Mouse (Mus musculus): ENCODE measurements around the gene Cdca4. TPM values are rescaled to one million over a fixed set of nuclear protein-coding genes. Genes with fewer than 3 reads are reported as not detected.
A peak's percentile ranks its signal among the peaks of the same experiment; 100 is the strongest.
"Not testable (repeated sequence)": the region's sequence is repeated elsewhere in the genome, so short reads cannot be mapped to it uniquely, and the experiment has no call there.

Gene Cdca4
- polyA plus RNA-seq, 1 experiment from 2014 or later = 82.7 TPM

DNA sequence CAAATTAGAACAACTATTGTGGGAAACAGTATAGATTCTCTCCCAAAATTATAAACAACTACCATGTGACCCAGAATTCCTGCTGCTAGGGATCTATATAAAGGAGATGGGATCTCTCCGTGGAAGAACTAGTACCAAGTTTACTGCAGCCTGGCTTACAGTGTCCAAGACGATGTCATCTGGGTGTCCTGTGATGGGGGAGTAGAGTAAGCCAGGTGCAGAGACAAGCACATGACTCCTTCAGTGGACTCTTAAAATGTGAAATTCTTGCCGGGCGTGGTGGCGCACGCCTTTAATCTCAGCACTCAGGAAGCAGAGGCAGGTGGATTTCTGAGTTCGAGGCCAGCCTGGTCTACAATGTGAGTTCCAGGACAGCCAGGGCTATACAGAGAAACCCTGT, 12.4 kb downstream of the Cdca4 start:
- H3K36me3 ChIP-seq = peaks cover 91% of the 10 kb centered on the region
- ATAC-seq; H3K4me1 ChIP-seq (replicated peaks); H3K4me3 ChIP-seq (replicated peaks); H3K4me2 ChIP-seq (replicated peaks); H3K27ac ChIP-seq; H3K27me3 ChIP-seq; H3K9me3 ChIP-seq; H3K9ac ChIP-seq (replicated peaks): not testable (repeated sequence)
- 84% methylated on average over 7 of the region's 7 CpGs for WGBS

DNA sequence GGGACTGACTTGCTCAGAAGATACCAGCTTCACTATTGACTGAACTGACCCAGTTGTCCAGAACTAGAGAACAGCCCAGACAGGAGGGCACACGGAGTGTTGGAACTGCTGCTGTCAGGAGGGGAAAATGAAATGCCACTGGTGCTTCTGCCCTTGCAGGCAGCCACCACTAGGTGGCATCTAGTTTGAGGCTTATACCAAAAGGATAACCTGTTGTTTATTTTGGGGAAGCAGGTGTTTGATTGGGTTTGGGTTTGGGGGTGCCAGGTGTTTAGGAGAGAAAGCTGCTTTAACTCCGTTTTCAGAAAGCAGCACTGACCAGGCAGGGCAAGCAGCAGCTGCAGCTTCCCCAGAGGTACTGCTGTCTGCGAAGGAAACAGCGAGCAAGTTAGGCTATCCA, 12.9 kb downstream of the Cdca4 start:
- Histone ChIP-seq H3K27me3 (no peaks in the 10 kb centered on the region), H3K4me3 (replicated peaks) (no peak overlapping the region), H3K9ac (replicated peaks) (no peak overlapping the region), H3K9me3 (no peaks in the 10 kb centered on the region), H3K4me2 (replicated peaks) (no peak overlapping the region), H3K4me1 (replicated peaks) (peaks cover 2% of the 10 kb centered on the region; the same call in 1 of the 2 replicates), H3K36me3 (peaks cover 91% of the 10 kb centered on the region), H3K27ac (no peak overlapping the region)
- 58% methylated on average over 4 of the region's 4 CpGs for WGBS
- ATAC-seq = no peak

GRCm38 (mm10) chr12:112814682-112815470, 14.3 kb downstream of the Cdca4 start:
- H3K36me3 ChIP-seq = peaks cover 78% of the 10 kb centered on the region
- peaks cover 7% of the 10 kb centered on the region for H3K4me1 ChIP-seq (replicated peaks)
- H3K27me3 ChIP-seq = no peaks in the 10 kb centered on the region
- no peak overlapping the region for H3K9ac ChIP-seq (replicated peaks)
- WGBS = 78% methylated on average over 14 of the region's 14 CpGs
- no peaks in the 10 kb centered on the region for H3K9me3 ChIP-seq
- H3K27ac ChIP-seq = no peak overlapping the region
- ATAC-seq = no peak
- no peak overlapping the region for H3K4me3 ChIP-seq (replicated peaks)
- H3K4me2 ChIP-seq (replicated peaks) = no peak overlapping the region

DNA sequence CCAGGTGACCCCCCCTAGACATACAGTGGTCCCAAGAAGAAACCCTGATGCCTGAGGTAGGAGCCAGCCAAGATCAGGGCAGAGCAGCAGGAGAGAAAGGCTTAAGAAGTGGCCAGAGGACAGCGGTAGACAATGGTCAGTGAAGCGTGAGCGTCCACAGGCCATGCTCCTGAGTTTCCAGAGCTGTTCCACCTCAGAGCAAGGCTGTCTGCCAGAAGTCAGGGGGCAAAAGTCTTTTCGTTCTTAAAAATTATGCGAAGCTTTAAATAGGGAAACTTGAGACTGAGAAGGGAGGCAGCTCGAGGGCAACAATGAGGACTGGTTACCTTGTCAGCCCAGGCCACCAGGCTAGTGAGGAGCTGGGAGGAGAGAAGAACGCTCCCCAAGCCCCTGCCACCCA, 15.9 kb downstream of the Cdca4 start:
- ATAC-seq = no peak
- Histone ChIP-seq H3K27me3 (no peaks in the 10 kb centered on the region), H3K4me2 (replicated peaks) (no peak overlapping the region), H3K4me3 (replicated peaks) (no peak overlapping the region), H3K9me3 (no peaks in the 10 kb centered on the region), H3K27ac (no peak overlapping the region), H3K9ac (replicated peaks) (no peak overlapping the region), H3K36me3 (peaks cover 63% of the 10 kb centered on the region), H3K4me1 (replicated peaks) (peaks cover 18% of the 10 kb centered on the region)
- 81% methylated on average over 7 of the region's 7 CpGs for WGBS

GRCm38 (mm10) chr12:112810092-112810885, 18.9 kb downstream of the Cdca4 start:
- Histone ChIP-seq H3K27ac (no peak overlapping the region), H3K4me3 (replicated peaks) (peak overlapping the region; percentile 69), H3K9ac (replicated peaks) (peak overlapping the region; percentile 83; the same call in 1 of the 2 replicates), H3K27me3 (peaks cover 10% of the 10 kb centered on the region), H3K9me3 (no peaks in the 10 kb centered on the region), H3K36me3 (peaks cover 40% of the 10 kb centered on the region), H3K4me2 (replicated peaks) (peak overlapping the region; percentile 97), H3K4me1 (replicated peaks) (peaks cover 23% of the 10 kb centered on the region)
- ATAC-seq = no peak
- 68% methylated on average over 19 of the region's 19 CpGs for WGBS

GRCm38 (mm10) chr12:112809641-112810040, 19.6 kb downstream of the Cdca4 start:
- H3K4me1 ChIP-seq (replicated peaks) = peaks cover 23% of the 10 kb centered on the region
- no peaks in the 10 kb centered on the region for H3K9me3 ChIP-seq
- H3K36me3 ChIP-seq = peaks cover 34% of the 10 kb centered on the region
- WGBS = 21% methylated on average over 8 of the region's 8 CpGs
- ATAC-seq = no peak
- peaks cover 11% of the 10 kb centered on the region for H3K27me3 ChIP-seq
- H3K9ac ChIP-seq (replicated peaks) = peak overlapping the region; percentile 83
- H3K4me2 ChIP-seq (replicated peaks) = peak overlapping the region; percentile 97
- H3K4me3 ChIP-seq (replicated peaks) = peak overlapping the region; percentile 69
- H3K27ac ChIP-seq = no peak overlapping the region

DNA sequence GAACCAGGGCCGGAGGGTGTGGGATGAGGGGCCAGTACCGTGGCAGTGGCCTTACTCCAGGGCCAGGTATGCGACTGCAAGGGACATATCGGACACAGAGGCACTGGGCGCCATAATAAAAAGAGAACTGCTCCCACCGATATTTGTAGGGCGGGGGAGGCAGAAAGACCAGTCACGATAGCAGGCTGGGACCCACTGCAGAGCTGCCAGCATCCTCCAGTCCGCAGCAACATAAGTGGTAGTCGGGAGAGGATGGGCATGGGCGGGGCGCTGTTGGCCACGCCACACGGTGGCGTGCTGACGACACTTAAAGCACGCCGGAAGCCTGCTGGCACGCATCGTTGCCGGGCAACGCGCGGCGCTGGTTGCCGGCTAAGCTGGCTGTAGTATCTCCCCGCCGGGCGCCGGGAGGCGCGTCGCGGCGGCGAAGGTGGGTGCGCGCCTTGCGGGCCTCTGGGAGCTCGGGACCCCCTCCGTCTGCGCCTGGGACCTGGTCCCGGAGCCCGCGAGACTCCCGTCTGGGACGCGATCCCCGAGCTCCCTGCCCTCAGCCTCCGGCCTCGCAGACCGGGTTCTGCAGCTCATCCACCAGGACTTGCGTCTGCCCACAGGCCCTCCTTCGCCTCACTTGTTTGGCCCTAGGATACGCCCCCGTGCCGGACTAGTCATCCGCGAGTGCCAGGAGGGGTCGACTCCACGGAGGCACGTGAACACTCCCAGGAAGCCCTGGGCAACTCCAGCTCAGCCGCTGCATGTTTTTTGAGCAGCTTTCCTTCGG, 20.4 kb downstream of the Cdca4 start, which contains the start of gene Clba1:
Gene Clba1, plus strand, starts transcription at position 351 of the 778 bp plus-strand sequence.
- Histone ChIP-seq H3K4me1 (replicated peaks) (peaks cover 23% of the 10 kb centered on the region), H3K4me3 (replicated peaks) (peak within 1 kb of the TSS; percentile 69), H3K36me3 (peaks cover 25% of the 10 kb centered on the region), H3K27ac (peak within 1 kb of the TSS; percentile 84), H3K9me3 (no peaks in the 10 kb centered on the region), H3K27me3 (peaks cover 17% of the 10 kb centered on the region), H3K4me2 (replicated peaks) (peak within 1 kb of the TSS; percentile 97), H3K9ac (replicated peaks) (peak within 1 kb of the TSS; percentile 83)
- WGBS = under 1% methylated on average over 64 of the region's 64 CpGs
- ATAC-seq = peak; percentile 95

DNA sequence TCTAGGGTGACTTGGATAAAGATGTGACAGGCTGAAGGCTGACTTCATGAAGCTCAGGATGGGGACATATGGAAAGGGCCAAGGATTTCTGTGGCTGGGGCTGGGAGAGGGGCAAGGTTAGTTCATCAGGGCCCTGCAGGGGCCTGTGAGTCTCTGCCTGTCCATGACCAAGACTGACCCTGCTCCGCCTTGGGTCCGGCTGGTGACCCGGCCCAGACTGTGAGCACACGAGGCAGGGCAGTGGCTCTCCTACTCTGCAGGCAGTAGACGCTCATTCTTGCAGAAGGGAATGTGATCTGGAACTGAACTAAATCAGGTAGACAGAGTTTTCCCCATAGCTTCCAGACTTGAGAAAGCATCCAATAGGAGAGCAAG, 21.0 kb downstream of the Cdca4 start:
- WGBS = 60% methylated on average over 5 of the region's 5 CpGs
- peaks cover 19% of the 10 kb centered on the region for H3K36me3 ChIP-seq

GRCm38 (mm10) chr12:112807796-112808195, 21.4 kb downstream of the Cdca4 start:
- Histone ChIP-seq H3K36me3 (peaks cover 15% of the 10 kb centered on the region), H3K4me3 (replicated peaks) (peak overlapping the region; percentile 69; the same call in 1 of the 2 replicates), H3K4me1 (replicated peaks) (peaks cover 23% of the 10 kb centered on the region), H3K9me3 (no peaks in the 10 kb centered on the region), H3K27ac (no peak overlapping the region), H3K4me2 (replicated peaks) (peak overlapping the region; percentile 97; the same call in 1 of the 2 replicates), H3K27me3 (peaks cover 25% of the 10 kb centered on the region), H3K9ac (replicated peaks) (peak overlapping the region; percentile 83; the same call in 1 of the 2 replicates)
- ATAC-seq = 0 out of 2 replicates have a peak, but pooled peaks have one; percentile 0
- WGBS = 73% methylated on average over 4 of the region's 4 CpGs

More for the DNA sequence above, 21.0 kb downstream of the Cdca4 start:
- H3K4me3 ChIP-seq (replicated peaks) = peak overlapping the region; percentile 69
- peaks cover 23% of the 10 kb centered on the region for H3K4me1 ChIP-seq (replicated peaks)
- H3K9ac ChIP-seq (replicated peaks) = peak overlapping the region; percentile 83
- H3K27me3 ChIP-seq = peaks cover 23% of the 10 kb centered on the region
- no peaks in the 10 kb centered on the region for H3K9me3 ChIP-seq
- H3K27ac ChIP-seq = peak overlapping the region; percentile 84
- peak overlapping the region; percentile 97 for H3K4me2 ChIP-seq (replicated peaks)
- peak; percentile 55 for ATAC-seq

DNA sequence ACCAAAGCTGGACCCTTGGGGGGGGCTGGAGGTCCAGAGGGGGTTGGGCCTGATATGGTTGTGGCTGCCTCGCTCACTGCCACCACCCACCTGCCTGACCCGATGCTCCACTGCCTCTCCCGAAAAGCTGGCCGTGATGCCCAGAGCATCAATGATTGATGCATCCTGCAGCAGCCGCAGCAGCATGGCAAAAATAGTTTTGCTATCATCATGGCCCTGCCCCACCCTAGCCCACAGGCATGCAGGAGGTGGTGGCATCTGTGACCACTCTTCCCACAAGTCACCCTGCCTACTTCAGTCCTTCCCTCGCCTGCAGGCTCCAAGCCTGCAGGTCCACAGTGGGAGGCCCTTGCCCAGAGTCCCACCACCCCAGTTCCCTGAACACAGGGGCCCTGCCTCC, 23.2 kb downstream of the Cdca4 start:
- Histone ChIP-seq H3K4me1 (replicated peaks) (peaks cover 32% of the 10 kb centered on the region), H3K27ac (no peak overlapping the region), H3K4me3 (replicated peaks) (no peak overlapping the region), H3K36me3 (no peaks in the 10 kb centered on the region), H3K4me2 (replicated peaks) (no peak overlapping the region), H3K9me3 (no peaks in the 10 kb centered on the region), H3K9ac (replicated peaks) (0 out of 2 replicates have a peak overlapping the region, but pooled peaks have one; percentile 19), H3K27me3 (peaks cover 43% of the 10 kb centered on the region)
- 76% methylated on average over 6 of the region's 6 CpGs for WGBS
- no peak for ATAC-seq

GRCm38 (mm10) chr12:112804046-112804445, 25.2 kb downstream of the Cdca4 start:
- H3K36me3 ChIP-seq = no peaks in the 10 kb centered on the region
- ATAC-seq = no peak
- H3K4me3 ChIP-seq (replicated peaks) = no peak overlapping the region
- H3K4me1 ChIP-seq (replicated peaks) = peaks cover 17% of the 10 kb centered on the region
- no peak overlapping the region for H3K4me2 ChIP-seq (replicated peaks)
- H3K27me3 ChIP-seq = peaks cover 56% of the 10 kb centered on the region
- no peaks in the 10 kb centered on the region for H3K9me3 ChIP-seq
- H3K27ac ChIP-seq = no peak overlapping the region
- no peak overlapping the region for H3K9ac ChIP-seq (replicated peaks)
- WGBS = 54% methylated on average over 13 of the region's 13 CpGs
